Mouse (Mus musculus): ENCODE results near the gene Golgb1. TPM values are rescaled to one million over a fixed set of nuclear protein-coding genes. Genes with fewer than 3 reads are reported as not detected.

Golgb1 gene
- polyA plus RNA-seq, 1 experiment from 2014 or later = 70.7 TPM

DNA sequence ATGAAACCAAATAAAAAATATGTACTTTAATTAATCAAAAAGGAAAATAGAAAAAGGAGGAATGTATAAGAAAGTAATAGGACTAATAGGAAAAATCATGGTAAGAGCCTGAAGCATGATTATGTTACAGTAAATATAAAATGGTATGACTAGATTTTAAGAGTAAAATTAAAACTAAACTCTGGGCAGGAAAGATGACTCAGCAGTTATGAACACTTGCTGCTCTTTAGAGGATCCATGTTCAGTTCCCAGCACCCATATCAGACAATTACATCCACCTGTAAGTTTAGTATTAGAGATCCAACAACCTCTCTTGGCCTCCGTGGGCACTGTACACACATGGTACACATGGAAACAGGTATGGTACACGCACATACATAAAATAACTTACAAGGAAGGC lies 5.5 kb upstream of the Golgb1 start:
- DNase-seq (ENCODE audit: low spot score) = no peak
- WGBS = 95% methylated on average over 2 of the region's 2 CpGs
- H3K4me3 ChIP-seq (ENCODE audit: low read depth, low read length) = no peak overlapping the region
- H3K9ac ChIP-seq (replicated peaks; ENCODE audit: low read length) = no peak overlapping the region
- no peaks in the 10 kb centered on the region for H3K4me1 ChIP-seq (ENCODE audit: control insufficient read depth, insufficient read depth, low read length)
- H3K27me3 ChIP-seq (ENCODE audit: control insufficient read depth, insufficient read depth, low read length) = no peaks in the 10 kb centered on the region
- H3K27ac ChIP-seq (replicated peaks; ENCODE audit: low read depth, low read length) = no peak overlapping the region
- H3K36me3 ChIP-seq (replicated peaks; ENCODE audit: control insufficient read depth, insufficient read depth, low read depth, low read length) = no peaks in the 10 kb centered on the region; the same call in 1 of the 2 replicates
- no peak for ATAC-seq (replicated peaks; ENCODE audit: insufficient number of reproducible peaks, low FRiP score, low TSS enrichment, low read depth)
- no peak overlapping the region for H3K4me2 ChIP-seq (ENCODE audit: low read depth, low read length)
- H3K9me3 ChIP-seq (replicated peaks; ENCODE audit: control insufficient read depth, low read length) = no peaks in the 10 kb centered on the region

DNA sequence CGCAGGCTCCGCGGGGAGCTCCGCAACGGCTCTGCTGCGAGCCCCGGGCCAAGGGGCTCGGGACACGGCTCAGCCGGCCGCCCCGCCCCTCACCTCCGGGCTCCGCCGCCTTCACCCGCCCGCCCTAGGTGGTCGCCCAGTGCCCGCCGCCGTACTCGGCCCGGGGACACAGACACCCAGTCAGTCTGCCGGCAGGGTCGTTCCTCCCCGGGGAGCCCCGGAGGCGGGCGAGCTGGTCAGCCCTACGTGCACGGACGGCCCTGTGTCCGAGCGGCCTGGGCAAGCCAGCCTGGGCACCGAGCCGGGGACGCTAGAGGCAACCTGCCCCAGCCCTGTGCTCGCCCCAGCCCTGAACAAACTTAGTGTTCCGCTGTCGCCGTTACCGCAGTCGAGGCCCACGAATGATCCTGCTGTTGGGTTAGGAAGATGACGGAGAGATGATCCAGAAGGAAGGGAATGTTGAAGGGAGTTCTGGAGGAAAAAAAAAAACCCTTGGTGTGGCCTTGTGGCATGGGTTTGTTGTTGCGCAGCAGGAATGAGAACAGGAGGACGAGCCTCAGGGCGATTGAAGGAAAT lies 424 bp downstream of the Golgb1 start:
- WGBS = under 1% methylated on average over 47 of the region's 48 CpGs
- Histone ChIP-seq H3K36me3 (replicated peaks; ENCODE audit: control insufficient read depth, insufficient read depth, low read depth, low read length) (no peaks in the 10 kb centered on the region), H3K27me3 (ENCODE audit: control insufficient read depth, insufficient read depth, low read length) (no peaks in the 10 kb centered on the region), H3K9me3 (replicated peaks; ENCODE audit: control insufficient read depth, low read length) (no peaks in the 10 kb centered on the region), H3K4me3 (ENCODE audit: low read depth, low read length) (peak overlapping the region; percentile 88), H3K9ac (replicated peaks; ENCODE audit: low read length) (peak overlapping the region; percentile 82), H3K4me2 (ENCODE audit: low read depth, low read length) (peak overlapping the region; percentile 71), H3K27ac (replicated peaks; ENCODE audit: low read depth, low read length) (peak overlapping the region; percentile 56; the same call in 1 of the 2 replicates), H3K4me1 (ENCODE audit: control insufficient read depth, insufficient read depth, low read length) (no peaks in the 10 kb centered on the region)
- ATAC-seq (replicated peaks; ENCODE audit: insufficient number of reproducible peaks, low FRiP score, low TSS enrichment, low read depth) (peak; percentile 78), DNase-seq (ENCODE audit: low spot score) (no peak)

DNA sequence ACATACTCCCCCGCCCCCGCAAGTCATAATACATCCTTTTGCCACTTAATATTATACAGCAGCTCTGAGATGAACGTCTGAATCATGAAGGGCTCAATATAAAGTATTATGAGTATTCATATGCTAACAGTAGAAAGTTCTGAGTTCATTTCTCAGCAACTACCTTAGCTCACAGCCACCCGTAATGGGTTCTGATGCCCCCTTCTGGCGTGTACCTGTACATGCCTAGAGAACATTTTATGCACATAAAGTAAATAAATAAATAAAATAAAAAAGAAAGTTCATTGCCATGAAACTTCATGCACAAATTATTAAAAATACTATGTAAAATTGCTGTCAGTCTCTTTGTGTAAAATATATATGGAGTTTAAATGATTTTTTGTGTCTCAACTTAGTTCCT lies 2.4 kb downstream of the Golgb1 start:
- 76% methylated on average over 5 of the region's 5 CpGs for WGBS
- Histone ChIP-seq H3K9ac (replicated peaks; ENCODE audit: low read length) (no peak overlapping the region), H3K36me3 (replicated peaks; ENCODE audit: control insufficient read depth, insufficient read depth, low read depth, low read length) (no peaks in the 10 kb centered on the region), H3K27me3 (ENCODE audit: control insufficient read depth, insufficient read depth, low read length) (no peaks in the 10 kb centered on the region), H3K4me1 (ENCODE audit: control insufficient read depth, insufficient read depth, low read length) (no peaks in the 10 kb centered on the region), H3K4me2 (ENCODE audit: low read depth, low read length) (no peak overlapping the region), H3K9me3 (replicated peaks; ENCODE audit: control insufficient read depth, low read length) (no peaks in the 10 kb centered on the region), H3K27ac (replicated peaks; ENCODE audit: low read depth, low read length) (no peak overlapping the region), H3K4me3 (ENCODE audit: low read depth, low read length) (no peak overlapping the region)
- DNase-seq (ENCODE audit: low spot score) = no peak
- ATAC-seq (replicated peaks; ENCODE audit: insufficient number of reproducible peaks, low FRiP score, low TSS enrichment, low read depth) = no peak

- ATAC-seq (replicated peaks; ENCODE audit: insufficient number of reproducible peaks, low FRiP score, low TSS enrichment, low read depth) = no peak
- H3K4me3 ChIP-seq (ENCODE audit: low read depth, low read length) = no peak overlapping the region
- H3K4me1 ChIP-seq (ENCODE audit: control insufficient read depth, insufficient read depth, low read length) = no peaks in the 10 kb centered on the region
- DNase-seq (ENCODE audit: low spot score) = no peak
- H3K27ac ChIP-seq (replicated peaks; ENCODE audit: low read depth, low read length) = no peak overlapping the region
- no peak overlapping the region for H3K9ac ChIP-seq (replicated peaks; ENCODE audit: low read length)
- no peak overlapping the region for H3K4me2 ChIP-seq (ENCODE audit: low read depth, low read length)
- WGBS = 69% methylated on average over 5 of the region's 5 CpGs
- no peaks in the 10 kb centered on the region for H3K36me3 ChIP-seq (replicated peaks; ENCODE audit: control insufficient read depth, insufficient read depth, low read depth, low read length)
- H3K27me3 ChIP-seq (ENCODE audit: control insufficient read depth, insufficient read depth, low read length) = no peaks in the 10 kb centered on the region
- H3K9me3 ChIP-seq (replicated peaks; ENCODE audit: control insufficient read depth, low read length) = no peaks in the 10 kb centered on the region
Observed at GRCm38 (mm10) chr16:36882737-36883343, 7.9 kb downstream of the Golgb1 start.

DNA sequence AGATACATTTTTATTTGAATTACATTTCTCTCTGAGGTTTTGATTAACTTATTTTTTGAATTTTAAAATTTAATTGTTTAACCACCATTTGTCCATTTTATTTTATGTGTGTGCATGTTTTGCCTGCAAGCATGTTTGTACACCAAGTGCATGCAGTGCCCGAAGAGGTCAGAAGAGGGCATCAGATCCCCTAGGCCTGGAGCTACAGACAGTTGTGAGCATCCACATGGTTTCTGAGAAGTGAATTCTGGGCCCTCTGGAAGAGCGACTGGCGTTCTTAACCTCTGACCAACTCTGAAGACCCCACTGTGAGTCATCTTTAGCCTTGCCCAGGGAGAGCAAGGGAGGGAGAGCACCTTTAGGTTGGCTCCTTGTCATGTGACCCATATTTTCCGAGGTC lies 9.9 kb downstream of the Golgb1 start:
- Histone ChIP-seq H3K9me3 (replicated peaks; ENCODE audit: control insufficient read depth, low read length) (no peaks in the 10 kb centered on the region), H3K36me3 (replicated peaks; ENCODE audit: control insufficient read depth, insufficient read depth, low read depth, low read length) (no peaks in the 10 kb centered on the region), H3K4me3 (ENCODE audit: low read depth, low read length) (no peak overlapping the region), H3K27ac (replicated peaks; ENCODE audit: low read depth, low read length) (no peak overlapping the region), H3K4me1 (ENCODE audit: control insufficient read depth, insufficient read depth, low read length) (no peaks in the 10 kb centered on the region), H3K9ac (replicated peaks; ENCODE audit: low read length) (no peak overlapping the region), H3K4me2 (ENCODE audit: low read depth, low read length) (no peak overlapping the region), H3K27me3 (ENCODE audit: control insufficient read depth, insufficient read depth, low read length) (no peaks in the 10 kb centered on the region)
- no peak for ATAC-seq (replicated peaks; ENCODE audit: insufficient number of reproducible peaks, low FRiP score, low TSS enrichment, low read depth)
- 88% methylated on average over 4 of the region's 4 CpGs for WGBS
- peak; percentile 32 for DNase-seq (ENCODE audit: low spot score)

DNA sequence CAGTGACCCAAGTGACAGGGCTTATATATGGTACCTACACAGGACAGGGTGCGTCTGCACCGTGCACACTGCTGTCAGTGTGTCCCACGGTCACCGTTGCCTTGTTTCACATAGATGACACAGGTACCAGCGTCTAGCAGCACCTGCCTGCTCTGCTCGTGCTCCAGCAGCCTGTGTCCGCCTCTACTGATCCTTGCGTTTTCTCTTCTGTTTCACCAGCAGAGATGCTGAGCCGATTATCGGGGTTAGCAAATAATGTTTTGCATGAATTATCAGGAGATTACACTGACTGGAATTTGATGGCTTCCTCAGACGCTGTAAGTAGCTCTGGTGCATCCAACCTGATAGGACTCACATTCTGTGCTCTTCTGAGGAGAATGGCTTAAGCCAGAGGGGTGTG lies 11.0 kb downstream of the Golgb1 start:
- no peaks in the 10 kb centered on the region for H3K27me3 ChIP-seq (ENCODE audit: control insufficient read depth, insufficient read depth, low read length)
- DNase-seq (ENCODE audit: low spot score) = no peak
- 93% methylated on average over 11 of the region's 11 CpGs for WGBS
- no peak overlapping the region for H3K4me3 ChIP-seq (ENCODE audit: low read depth, low read length)
- no peak overlapping the region for H3K9ac ChIP-seq (replicated peaks; ENCODE audit: low read length)
- H3K27ac ChIP-seq (replicated peaks; ENCODE audit: low read depth, low read length) = no peak overlapping the region
- no peaks in the 10 kb centered on the region for H3K4me1 ChIP-seq (ENCODE audit: control insufficient read depth, insufficient read depth, low read length)
- ATAC-seq (replicated peaks; ENCODE audit: insufficient number of reproducible peaks, low FRiP score, low TSS enrichment, low read depth) = no peak
- no peaks in the 10 kb centered on the region for H3K36me3 ChIP-seq (replicated peaks; ENCODE audit: control insufficient read depth, insufficient read depth, low read depth, low read length)
- H3K9me3 ChIP-seq (replicated peaks; ENCODE audit: control insufficient read depth, low read length) = no peaks in the 10 kb centered on the region
- no peak overlapping the region for H3K4me2 ChIP-seq (ENCODE audit: low read depth, low read length)

DNA sequence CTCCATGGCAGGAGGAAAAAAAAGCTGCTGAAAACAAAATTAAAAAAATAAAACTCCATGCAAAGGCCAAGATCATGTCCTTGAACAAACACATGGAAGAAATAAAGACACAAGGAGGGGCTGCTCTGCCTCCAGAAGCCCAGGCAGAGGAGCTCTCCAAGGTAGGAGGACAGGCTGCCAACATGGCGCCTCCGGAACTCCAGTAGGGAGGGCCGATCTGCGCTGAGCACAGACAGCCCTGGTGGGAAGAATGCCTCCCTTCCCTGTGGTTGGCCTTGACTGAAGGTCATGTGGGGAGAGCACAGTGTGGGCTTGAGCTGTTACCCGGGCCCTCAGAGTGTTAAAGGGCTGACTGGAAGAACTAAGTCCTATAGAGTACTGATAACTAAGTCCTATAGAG lies 12.6 kb downstream of the Golgb1 start:
- Histone ChIP-seq H3K9ac (replicated peaks; ENCODE audit: low read length) (no peak overlapping the region), H3K27ac (replicated peaks; ENCODE audit: low read depth, low read length) (no peak overlapping the region), H3K27me3 (ENCODE audit: control insufficient read depth, insufficient read depth, low read length) (no peaks in the 10 kb centered on the region), H3K4me3 (ENCODE audit: low read depth, low read length) (no peak overlapping the region), H3K4me1 (ENCODE audit: control insufficient read depth, insufficient read depth, low read length) (no peaks in the 10 kb centered on the region), H3K36me3 (replicated peaks; ENCODE audit: control insufficient read depth, insufficient read depth, low read depth, low read length) (no peaks in the 10 kb centered on the region), H3K4me2 (ENCODE audit: low read depth, low read length) (no peak overlapping the region), H3K9me3 (replicated peaks; ENCODE audit: control insufficient read depth, low read length) (no peaks in the 10 kb centered on the region)
- DNase-seq (ENCODE audit: low spot score) (peak; percentile 35), ATAC-seq (replicated peaks; ENCODE audit: insufficient number of reproducible peaks, low FRiP score, low TSS enrichment, low read depth) (0 out of 2 replicates have a peak, but pooled peaks have one; percentile 3)
- 74% methylated on average over 5 of the region's 5 CpGs for WGBS

GRCm38 (mm10) chr16:36890559-36890958 lies 15.6 kb downstream of the Golgb1 start:
- H3K27ac ChIP-seq (replicated peaks; ENCODE audit: low read depth, low read length) = no peak overlapping the region
- H3K4me2 ChIP-seq (ENCODE audit: low read depth, low read length) = no peak overlapping the region
- no peaks in the 10 kb centered on the region for H3K9me3 ChIP-seq (replicated peaks; ENCODE audit: control insufficient read depth, low read length)
- 87% methylated on average over 3 of the region's 3 CpGs for WGBS
- no peak overlapping the region for H3K4me3 ChIP-seq (ENCODE audit: low read depth, low read length)
- no peaks in the 10 kb centered on the region; the same call in 1 of the 2 replicates for H3K36me3 ChIP-seq (replicated peaks; ENCODE audit: control insufficient read depth, insufficient read depth, low read depth, low read length)
- H3K9ac ChIP-seq (replicated peaks; ENCODE audit: low read length) = no peak overlapping the region
- H3K4me1 ChIP-seq (ENCODE audit: control insufficient read depth, insufficient read depth, low read length) = no peaks in the 10 kb centered on the region
- no peaks in the 10 kb centered on the region for H3K27me3 ChIP-seq (ENCODE audit: control insufficient read depth, insufficient read depth, low read length)
- DNase-seq (ENCODE audit: low spot score) = no peak
- no peak for ATAC-seq (replicated peaks; ENCODE audit: insufficient number of reproducible peaks, low FRiP score, low TSS enrichment, low read depth)
